Mouse (Mus musculus) heart, postnatal 0 days (tissue): Measurements from ENCODE around the gene Hspb6.

Experiments
- CTCF ChIP-seq: IDR thresholded peaks from 2 replicates; pipeline ENCODE4 v1.5.1; 2016; ENCODE audit warnings: antibody characterized with exemption, control low read depth, low read depth
- EP300 ChIP-seq: IDR thresholded peaks from 2 replicates; pipeline ENCODE4 v1.6.1; 2016; ENCODE audit warnings: antibody characterized with exemption, low read depth

DNA sequence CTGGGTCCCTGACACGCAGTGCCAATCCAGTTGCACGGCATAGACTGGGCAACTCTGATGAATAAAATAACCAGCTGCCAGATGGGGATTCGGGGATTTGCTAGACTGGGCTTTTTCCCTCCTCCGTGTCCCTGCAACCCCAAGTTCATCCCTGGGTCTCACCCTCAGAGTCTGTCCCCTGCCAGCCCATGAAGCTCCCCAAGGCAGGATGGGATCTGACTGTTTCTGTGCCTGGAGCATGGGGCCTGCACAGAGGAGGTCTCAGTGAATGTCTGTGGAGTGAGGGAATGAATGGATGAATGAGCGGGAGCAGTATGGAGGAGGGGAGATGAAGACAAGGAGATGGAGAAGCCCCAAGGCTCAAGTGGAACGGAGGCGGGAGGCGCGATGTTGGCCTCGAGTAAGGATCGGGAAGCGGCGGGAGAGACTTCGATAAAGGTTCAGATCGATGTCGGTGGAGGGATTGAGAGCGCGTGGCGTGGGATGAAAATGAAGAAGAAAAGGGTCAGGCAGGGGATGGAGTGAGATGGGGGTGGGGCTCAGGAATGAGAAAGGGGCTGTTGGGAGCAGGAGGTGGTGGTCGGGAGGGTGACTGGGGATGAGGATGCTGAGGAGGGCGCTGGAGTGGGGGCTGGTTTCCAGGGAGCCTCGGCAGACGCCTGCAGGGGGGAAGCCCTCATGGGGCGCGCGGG is 17.9 kb upstream of the Hspb6 start:
- TF ChIP-seq CTCF = no peak
- no peak for TF ChIP-seq EP300
